In the genomic region with DNA sequence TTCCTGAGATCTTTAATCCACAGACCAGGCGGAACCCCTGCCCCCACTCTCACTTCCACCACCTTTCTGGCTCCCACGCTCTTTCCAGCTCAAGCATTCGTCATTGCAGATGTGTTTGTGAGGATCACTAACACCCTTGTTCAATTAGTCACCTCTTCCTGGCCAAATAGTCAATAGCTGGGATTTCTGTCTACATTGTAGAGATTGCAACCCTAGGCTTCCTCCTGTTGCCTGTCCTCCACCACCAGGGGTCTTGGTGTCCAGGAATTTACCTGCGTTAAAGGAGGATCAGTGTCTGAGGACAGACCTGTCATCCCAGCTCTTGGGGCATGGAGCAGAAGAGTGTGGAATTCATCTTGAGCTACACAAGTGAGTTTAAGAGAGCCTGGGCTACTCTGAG, we compare ENCODE assay signal across 9 mouse cellular contexts. TPM values are rescaled to one million over a fixed set of nuclear protein-coding genes. Genes with fewer than 3 reads are reported as not detected.
DNase-seq lines count a peak whose midpoint lies in the region; ATAC-seq lines count a peak whose summit lies in the region.
"Had no signal": no experiment of that assay in that cellular context is flagged by ENCODE, and none has a peak within 500 bp of the region (broad histone marks: within the 10 kb centered on the region; RNA-seq: fewer than 3 reads in every experiment).

No protein-coding gene starts in this region.

- DNase-seq in embryo, embryonic 11 days = peak; percentile 12
- DNase-seq in embryo, embryonic 10.5 days (ENCODE audit: low spot score) = no peak
- peak; percentile 32 for DNase-seq in CD4-positive, CD25-positive, alpha-beta regulatory T cell, adult 2 months (ENCODE audit: low read depth, low spot score)
- DNase-seq in spleen, postnatal 4 days (ENCODE audit: low spot score in 2 of 2) = no peak
- no peak for DNase-seq in right cerebral cortex, postnatal 4 days
- DNase-seq: right cerebral cortex, postnatal 25 days had no signal

- H3K9ac ChIP-seq in forebrain, embryonic 16.5 days (replicated peaks; ENCODE audit: low read depth, low read length) = no peak overlapping the region
- peak overlapping the region; percentile 69 for H3K9ac ChIP-seq in liver, embryonic 12.5 days

- no peaks in the 10 kb centered on the region for H3K27me3 ChIP-seq in forebrain, embryonic 16.5 days (replicated peaks; ENCODE audit: control insufficient read depth, insufficient read depth, low read length)
- 0 out of 2 replicates have a peak, but pooled peaks cover 16% of the 10 kb centered on the region for H3K27me3 ChIP-seq in liver, embryonic 12.5 days (replicated peaks)

- H3K9me3 ChIP-seq in forebrain, embryonic 16.5 days (ENCODE audit: control insufficient read depth, low read length) = no peaks in the 10 kb centered on the region
- no peaks in the 10 kb centered on the region for H3K9me3 ChIP-seq in liver, embryonic 12.5 days (replicated peaks)

- H3K27ac ChIP-seq in forebrain, embryonic 16.5 days (ENCODE audit: low read length) = no peak overlapping the region
- peak overlapping the region; percentile 29; the same call in 1 of the 2 replicates for H3K27ac ChIP-seq in liver, embryonic 12.5 days

- H3K4me1 ChIP-seq in forebrain, embryonic 16.5 days (replicated peaks; ENCODE audit: control insufficient read depth, insufficient read depth, low read length) = peaks cover 26% of the 10 kb centered on the region
- H3K4me1 ChIP-seq in liver, embryonic 12.5 days = peaks cover 42% of the 10 kb centered on the region

- H3K4me3 ChIP-seq in forebrain, embryonic 16.5 days (replicated peaks; ENCODE audit: low read length) = no peak overlapping the region
- H3K4me3 ChIP-seq in liver, embryonic 12.5 days = peak overlapping the region; percentile 63

- H3K4me2 ChIP-seq in forebrain, embryonic 16.5 days (ENCODE audit: low read length) = peak overlapping the region; percentile 79
- peak overlapping the region; percentile 83 for H3K4me2 ChIP-seq in liver, embryonic 12.5 days

- 46% methylated on average over 4 of the region's 4 CpGs for WGBS in forebrain, embryonic 16.5 days
- 31% methylated on average over 4 of the region's 4 CpGs for WGBS in liver, embryonic 12.5 days (ENCODE audit: insufficient replicate concordance)

- no peaks in the 10 kb centered on the region for H3K36me3 ChIP-seq in forebrain, embryonic 16.5 days (ENCODE audit: control insufficient read depth, insufficient read depth)
- H3K36me3 ChIP-seq in liver, embryonic 12.5 days = peaks cover 19% of the 10 kb centered on the region

- no peak for ATAC-seq in forebrain, embryonic 16.5 days
- no peak for ATAC-seq in liver, embryonic 12.5 days
- ATAC-seq in erythroid progenitor cell, adult 5-6 weeks (replicated peaks; ENCODE audit: low FRiP score, poor library complexity, severe bottlenecking) = no peak

RNA-seq across cellular contexts. Expression of a gene that starts 0.4 kb away (rescaled TPM):
- 15.5 and 16.2 TPM in 2 replicates for polyA plus RNA-seq in forebrain, embryonic 16.5 days (2015; fragmentation: Nextera tagmentation; extraction: Ambion mirVana)
- 17.3 and 21.0 TPM in 2 replicates for polyA plus RNA-seq in liver, embryonic 12.5 days (2016; fragmentation: Nextera tagmentation; extraction: Ambion mirVana)
- total RNA-seq in erythroid progenitor cell, adult 5-6 weeks (2015; ENCODE audit: low replicate concordance) = 0.36 and 0.84 TPM in 2 replicates
- total RNA-seq in erythroid progenitor cell, adult 5-6 weeks (2017; ENCODE audit: low replicate concordance) = 0.77 TPM in 1 of 2 replicates, not detected in the other

RNA-seq across cellular contexts. Expression of a gene that starts 21.7 kb away (rescaled TPM):
- 411 and 469 TPM in 2 replicates for polyA plus RNA-seq in forebrain, embryonic 16.5 days (2015; fragmentation: Nextera tagmentation; extraction: Ambion mirVana)
- 147 and 169 TPM in 2 replicates for polyA plus RNA-seq in liver, embryonic 12.5 days (2016; fragmentation: Nextera tagmentation; extraction: Ambion mirVana)
- total RNA-seq in erythroid progenitor cell, adult 5-6 weeks (2015; ENCODE audit: low replicate concordance) = 59.1 and 87.6 TPM in 2 replicates
- 42.6 and 46.8 TPM in 2 replicates for total RNA-seq in erythroid progenitor cell, adult 5-6 weeks (2017; ENCODE audit: low replicate concordance)

RNA-seq across cellular contexts. Expression of a gene that starts 28.3 kb away (rescaled TPM):
- polyA plus RNA-seq in forebrain, embryonic 16.5 days (2015; fragmentation: Nextera tagmentation; extraction: Ambion mirVana) = 40.5 and 45.4 TPM in 2 replicates
- 12.6 and 13.2 TPM in 2 replicates for polyA plus RNA-seq in liver, embryonic 12.5 days (2016; fragmentation: Nextera tagmentation; extraction: Ambion mirVana)
- 5.0 TPM in 1 of 2 replicates, not detected in the other for total RNA-seq in erythroid progenitor cell, adult 5-6 weeks (2015; ENCODE audit: low replicate concordance)
- 2.7 TPM in 1 of 2 replicates, not detected in the other for total RNA-seq in erythroid progenitor cell, adult 5-6 weeks (2017; ENCODE audit: low replicate concordance)

RNA-seq across cellular contexts. Expression of a gene that starts 42.3 kb away (rescaled TPM):
- polyA plus RNA-seq in forebrain, embryonic 16.5 days (2015; fragmentation: Nextera tagmentation; extraction: Ambion mirVana) = 480 and 560 TPM in 2 replicates
- 689 and 715 TPM in 2 replicates for polyA plus RNA-seq in liver, embryonic 12.5 days (2016; fragmentation: Nextera tagmentation; extraction: Ambion mirVana)
- 383 and 392 TPM in 2 replicates for total RNA-seq in erythroid progenitor cell, adult 5-6 weeks (2015; ENCODE audit: low replicate concordance)
- total RNA-seq in erythroid progenitor cell, adult 5-6 weeks (2017; ENCODE audit: low replicate concordance) = 429 and 508 TPM in 2 replicates

RNA-seq across cellular contexts. Expression of a gene that starts 42.3 kb away (rescaled TPM):
- polyA plus RNA-seq in forebrain, embryonic 16.5 days (2015; fragmentation: Nextera tagmentation; extraction: Ambion mirVana) = 386 and 402 TPM in 2 replicates
- polyA plus RNA-seq in liver, embryonic 12.5 days (2016; fragmentation: Nextera tagmentation; extraction: Ambion mirVana) = 296 and 311 TPM in 2 replicates
- total RNA-seq in erythroid progenitor cell, adult 5-6 weeks (2015; ENCODE audit: low replicate concordance) = 95.5 and 109 TPM in 2 replicates
- 42.4 and 46.1 TPM in 2 replicates for total RNA-seq in erythroid progenitor cell, adult 5-6 weeks (2017; ENCODE audit: low replicate concordance)

Comparison
In these comparisons a context has a peak if more than half of its experiments do, and no peak if none do; other contexts are left out.
1. DNase-seq: peak in embryo, embryonic 11 days (single experiment) and CD4-positive, CD25-positive, alpha-beta regulatory T cell, adult 2 months (single experiment); none in embryo, embryonic 10.5 days (single experiment), spleen, postnatal 4 days (0 of 2) and right cerebral cortex, postnatal 4 days (single experiment).